Mouse (Mus musculus) heart, adult 2 months (tissue): ENCODE results near the gene Plxnc1. TPM values are rescaled to one million over a fixed set of nuclear protein-coding genes. Genes with fewer than 3 reads are reported as not detected.

ENCODE experiments used
- DNase-seq, 2 experiments: peaks; one replicate each; pipeline ENCODE4 v3.0.0; 2021
- H3K27ac ChIP-seq: fragments of 200-600 bp; 2 replicates; pipeline ENCODE4 v1.8.1; 2022
- H3K27me3 ChIP-seq: fragments of 200-500 bp; 2 replicates; pipeline ENCODE4 v1.6.1; 2012; ENCODE audit warnings: mild to moderate bottlenecking, low read length, inconsistent platforms, mixed read lengths; ENCODE audit not compliant: control insufficient read depth, insufficient read depth
- H3K36me3 ChIP-seq: fragments of 200-500 bp; 2 replicates; pipeline ENCODE4 v1.6.1; 2012; ENCODE audit warnings: low read length, inconsistent platforms; ENCODE audit not compliant: control insufficient read depth, insufficient read depth
- H3K4me1 ChIP-seq: fragments of 200-500 bp; 2 replicates; pipeline ENCODE4 v1.6.1; 2011; ENCODE audit warnings: low read length; ENCODE audit not compliant: control insufficient read depth, insufficient read depth
- H3K4me3 ChIP-seq: fragments of 200-600 bp; 2 replicates; pipeline ENCODE4 v1.8.1; 2022
- H3K79me2 ChIP-seq: fragments of 200-500 bp; replicated peaks from 2 replicates; pipeline ENCODE4 v1.6.1; 2012; ENCODE audit warnings: mild to moderate bottlenecking, inconsistent platforms, low read length, moderate library complexity, mixed read lengths; ENCODE audit not compliant: control insufficient read depth, insufficient read depth
- H3K9ac ChIP-seq: fragments of 200-500 bp; 2 replicates; pipeline ENCODE4 v1.6.1; 2012; ENCODE audit warnings: low read depth, mild to moderate bottlenecking, control low read depth, inconsistent platforms, low read length, mixed read lengths
- CTCF ChIP-seq: fragments of 200-600 bp; IDR thresholded peaks from 2 replicates; pipeline ENCODE4 v1.8.1; 2022; ENCODE audit warnings: antibody characterized with exemption, mild to moderate bottlenecking, moderate library complexity
- EP300 ChIP-seq: fragments of 200-500 bp; IDR thresholded peaks from 2 replicates; pipeline ENCODE4 v1.6.1; 2011; ENCODE audit warnings: low read depth, low read length, control low read depth; ENCODE audit not compliant: insufficient read depth
- POLR2A ChIP-seq: fragments of 200-500 bp; IDR thresholded peaks from 2 replicates; pipeline ENCODE4 v1.6.1; 2011; ENCODE audit warnings: mild to moderate bottlenecking, low read depth, low read length, control low read depth; ENCODE audit not compliant: insufficient read depth
- WGBS: fragments of 180-500 bp; shearing (Covaris S2); methylation state at CpG from one replicate; pipeline ENCODE4 v1.1.7; 2018; 5-methylcytosine and 5-hydroxymethylcytosine counted together
- intact Hi-C: fragments of 180-260 bp; cut with DNase I; formaldehyde crosslinking; loops from one replicate; pipeline ENCODE4 v1.15.1; 2025
- polyA plus RNA-seq: library from polyadenylated mRNA; depleted of rRNA; stranded (reverse); fragments of >200 nt; gene quantifications from 2 replicates; pipeline ENCODE4 v1.2.3, GENCODE M21; 2012
- total RNA-seq, 2 experiments: library from RNA; stranded (reverse); gene quantifications; 2 replicates each; pipeline ENCODE4 v1.2.3; 2021

Gene Plxnc1
- total and polyA plus RNA-seq, 3 experiments, result 0.84 to 2.3 (median 2.0) TPM

- intact Hi-C loops, result no loop called here
- Histone ChIP-seq H3K4me3 (no peak overlapping the region), H3K27ac (no peak overlapping the region), H3K79me2 (no peaks in the 10 kb centered on the region), H3K9ac (no peak overlapping the region), H3K36me3 (no peaks in the 10 kb centered on the region), H3K4me1 (no peaks in the 10 kb centered on the region), H3K27me3 (no peaks in the 10 kb centered on the region)
- DNase-seq, result no peak
- WGBS, result 89% methylated on average over 2 of the region's 2 CpGs
- no peak for TF ChIP-seq POLR2A
- no peak for TF ChIP-seq EP300
- no peak for TF ChIP-seq CTCF
These were observed 48.3 kb downstream of the Plxnc1 start for GRCm38 (mm10) chr10:94896311-94896710.

- Histone ChIP-seq H3K36me3 (no peaks in the 10 kb centered on the region), H3K4me3 (no peak overlapping the region), H3K27ac (no peak overlapping the region), H3K4me1 (no peaks in the 10 kb centered on the region), H3K79me2 (no peaks in the 10 kb centered on the region), H3K27me3 (no peaks in the 10 kb centered on the region), H3K9ac (no peak overlapping the region)
- no peak for DNase-seq
- TF ChIP-seq CTCF, result no peak
- TF ChIP-seq EP300, result no peak
- no peak for TF ChIP-seq POLR2A
- 89% methylated on average over 3 of the region's 3 CpGs for WGBS
- intact Hi-C loops, result no loop called here
These were observed 48.8 kb downstream of the Plxnc1 start for GRCm38 (mm10) chr10:94895876-94896275.

DNA sequence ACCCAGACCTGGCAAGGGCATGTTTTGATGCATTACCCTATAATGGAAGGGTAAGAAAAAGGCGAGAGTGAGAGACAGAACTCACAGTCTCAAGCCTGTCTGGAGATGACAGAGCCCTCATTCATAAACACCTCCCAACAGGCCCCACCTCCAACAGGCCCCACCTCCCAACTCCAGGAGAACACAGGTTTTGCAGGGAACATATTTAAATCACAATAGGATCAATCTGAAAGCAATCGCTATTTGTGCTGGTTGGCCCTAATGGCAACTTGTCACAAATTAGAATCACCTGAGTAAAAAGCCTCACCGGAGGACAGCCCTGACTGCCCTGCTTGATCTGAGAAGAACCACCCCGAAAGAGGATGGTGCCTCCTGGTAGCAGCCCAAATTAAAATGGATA, 54.9 kb downstream of the Plxnc1 start:
- H3K27ac ChIP-seq, result no peak overlapping the region
- no peak overlapping the region for H3K4me3 ChIP-seq
- no peaks in the 10 kb centered on the region for H3K79me2 ChIP-seq
- H3K36me3 ChIP-seq, result no peaks in the 10 kb centered on the region
- no peak for DNase-seq
- no peaks in the 10 kb centered on the region for H3K27me3 ChIP-seq
- 85% methylated on average over 4 of the region's 4 CpGs for WGBS
- intact Hi-C loops, result no loop called here
- no peak for TF ChIP-seq POLR2A
- TF ChIP-seq EP300, result no peak
- TF ChIP-seq CTCF, result no peak
- H3K4me1 ChIP-seq, result no peaks in the 10 kb centered on the region
- no peak overlapping the region for H3K9ac ChIP-seq

DNA sequence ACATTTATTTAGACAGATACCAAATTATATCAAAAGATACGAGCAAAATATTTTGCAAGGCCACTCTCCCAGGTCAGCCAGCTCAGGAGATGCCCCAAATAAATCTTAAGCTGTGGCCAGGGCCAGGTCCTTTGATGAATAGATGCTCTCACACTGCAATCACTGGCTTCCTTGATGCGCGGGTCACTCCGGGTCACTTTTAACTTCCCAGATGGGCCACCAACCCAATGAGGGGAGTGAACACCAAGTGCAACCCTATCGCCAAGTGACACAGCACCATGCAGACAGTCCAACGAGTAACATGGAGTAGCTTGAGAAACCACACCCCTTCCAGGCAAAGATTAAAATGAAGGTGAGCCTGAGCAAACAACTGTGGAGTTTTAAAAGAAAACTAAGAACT, 61.4 kb downstream of the Plxnc1 start:
- intact Hi-C loops, result no loop called here
- TF ChIP-seq POLR2A, result no peak
- no peak for TF ChIP-seq CTCF
- TF ChIP-seq EP300, result no peak
- Histone ChIP-seq H3K4me3 (no peak overlapping the region), H3K36me3 (no peaks in the 10 kb centered on the region), H3K79me2 (no peaks in the 10 kb centered on the region), H3K4me1 (no peaks in the 10 kb centered on the region), H3K27me3 (no peaks in the 10 kb centered on the region), H3K9ac (no peak overlapping the region), H3K27ac (no peak overlapping the region)
- no peak for DNase-seq
- 76% methylated on average over 6 of the region's 6 CpGs for WGBS

GRCm38 (mm10) chr10:94871506-94871905, 73.1 kb downstream of the Plxnc1 start:
- Histone ChIP-seq H3K4me1 (no peaks in the 10 kb centered on the region), H3K79me2 (no peaks in the 10 kb centered on the region), H3K4me3 (no peak overlapping the region), H3K36me3 (no peaks in the 10 kb centered on the region), H3K27me3 (no peaks in the 10 kb centered on the region), H3K9ac (no peak overlapping the region), H3K27ac (no peak overlapping the region)
- DNase-seq, result no peak
- WGBS, result 69% methylated on average over 5 of the region's 5 CpGs
- intact Hi-C loops, result no loop called here
- no peak for TF ChIP-seq POLR2A

DNA sequence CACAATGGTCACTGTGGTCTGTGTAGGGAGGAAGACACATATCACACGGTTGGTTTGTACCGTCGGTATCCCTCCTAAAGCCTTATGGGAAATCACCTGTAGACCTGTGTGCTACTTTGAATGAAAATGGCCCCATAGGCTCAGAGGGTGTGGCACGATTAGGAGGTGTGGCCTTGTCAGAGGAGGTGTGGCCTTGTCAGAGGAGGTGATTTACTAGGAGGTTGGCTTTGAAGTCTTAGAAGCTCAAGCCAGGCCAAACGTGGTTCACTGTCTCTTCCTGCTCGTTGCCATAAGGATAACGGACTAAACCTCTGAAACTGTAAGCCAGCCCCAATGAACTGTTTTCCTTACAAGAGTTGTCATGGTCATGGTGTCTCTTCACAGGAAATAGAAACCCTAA, 73.5 kb downstream of the Plxnc1 start:
- no peaks in the 10 kb centered on the region for H3K36me3 ChIP-seq
- no peak for TF ChIP-seq CTCF
- no peak for TF ChIP-seq EP300
- H3K79me2 ChIP-seq, result no peaks in the 10 kb centered on the region
- no peaks in the 10 kb centered on the region for H3K27me3 ChIP-seq
- 90% methylated on average over 7 of the region's 7 CpGs for WGBS
- no peaks in the 10 kb centered on the region for H3K4me1 ChIP-seq
- H3K4me3 ChIP-seq, result no peak overlapping the region
- no peak overlapping the region for H3K9ac ChIP-seq
- intact Hi-C loops, result no loop called here
- H3K27ac ChIP-seq, result no peak overlapping the region
- no peak for DNase-seq
